Mouse (Mus musculus): ENCODE data around the gene Gstm3.
A peak's percentile ranks its signal among the peaks of the same experiment; 100 is the strongest.
"Not testable (repeated sequence)": the region's sequence is repeated elsewhere in the genome, so short reads cannot be mapped to it uniquely, and the experiment has no call there.

The Gstm3 gene

DNA sequence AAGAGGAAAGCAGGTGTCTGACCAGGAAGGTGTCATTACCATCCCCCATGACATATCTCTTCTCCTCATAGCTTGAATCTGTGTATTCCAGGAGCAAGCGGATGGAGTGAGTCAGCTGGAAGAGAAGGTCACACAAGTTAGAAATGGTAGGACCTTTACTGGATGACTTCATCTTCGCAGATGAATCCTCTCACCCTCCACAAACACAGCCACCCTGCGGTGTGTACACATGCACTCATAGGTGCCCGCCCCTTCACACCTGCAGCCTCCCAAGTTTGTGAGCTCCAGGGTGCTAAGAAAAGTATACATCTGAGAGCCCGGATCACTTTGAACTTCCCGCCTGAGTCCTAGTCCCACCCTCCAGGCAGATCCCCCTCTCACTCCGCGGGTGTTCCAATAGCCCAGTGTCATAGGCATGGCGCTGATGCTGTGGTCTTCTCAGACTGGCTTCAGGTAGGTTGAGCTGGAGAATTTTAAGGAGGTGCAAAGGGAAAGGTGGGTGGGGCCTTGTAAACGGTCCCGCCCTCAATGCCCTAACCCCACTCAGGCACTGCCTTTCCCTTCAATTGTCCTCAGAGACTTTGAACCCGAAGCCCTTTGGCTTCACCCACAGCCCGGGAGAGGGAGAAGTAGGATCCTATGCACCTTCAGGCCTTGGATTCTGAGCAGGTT lies at the start of gene Gstm3:
TSS of gene Gstm3 (minus strand) at position 560 of the 672 bp plus-strand sequence.
- DNase-seq (ENCODE audit: low read depth, low spot score) = no peak

DNA sequence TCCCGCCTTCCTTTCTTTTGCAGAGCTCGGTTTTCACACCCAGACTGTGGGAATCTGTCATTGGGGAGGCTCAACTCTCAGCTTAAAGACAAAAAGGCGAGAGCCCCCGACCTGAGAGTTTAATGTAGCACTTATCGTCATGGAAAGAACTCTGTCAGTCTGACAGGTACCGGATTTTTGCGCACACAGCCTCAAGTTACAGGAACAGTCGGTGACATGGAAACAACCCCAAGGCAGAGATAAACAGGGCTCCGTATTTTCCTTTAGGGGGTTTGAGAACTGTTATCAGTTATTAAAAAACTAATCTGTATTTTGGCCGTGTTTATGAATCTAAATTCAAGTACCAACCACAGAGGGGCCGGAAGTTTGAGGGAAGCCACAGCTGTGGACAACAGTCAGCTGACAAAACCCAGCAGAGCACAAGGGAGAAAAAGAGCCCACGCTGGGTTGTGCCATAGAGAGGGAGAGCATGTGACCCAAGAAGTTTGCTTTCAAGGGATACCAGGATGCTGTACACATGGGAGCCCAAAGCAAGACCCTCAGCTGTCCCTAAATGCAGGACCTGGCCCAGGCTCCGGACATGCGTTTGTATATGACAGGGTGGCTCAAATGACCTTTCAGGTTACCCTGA lies 49.2 kb upstream of the Gstm3 start:
- peak; percentile 61 for DNase-seq (ENCODE audit: low read depth, low spot score)

GRCm38 (mm10) chr3:108017473-108018189 lies 48.5 kb upstream of the Gstm3 start, which contains the start of gene Gstm1:
Gene Gstm1 (minus strand): TSS chr3:108017973.
- peak; percentile 64 for DNase-seq (ENCODE audit: low read depth, low spot score)

DNA sequence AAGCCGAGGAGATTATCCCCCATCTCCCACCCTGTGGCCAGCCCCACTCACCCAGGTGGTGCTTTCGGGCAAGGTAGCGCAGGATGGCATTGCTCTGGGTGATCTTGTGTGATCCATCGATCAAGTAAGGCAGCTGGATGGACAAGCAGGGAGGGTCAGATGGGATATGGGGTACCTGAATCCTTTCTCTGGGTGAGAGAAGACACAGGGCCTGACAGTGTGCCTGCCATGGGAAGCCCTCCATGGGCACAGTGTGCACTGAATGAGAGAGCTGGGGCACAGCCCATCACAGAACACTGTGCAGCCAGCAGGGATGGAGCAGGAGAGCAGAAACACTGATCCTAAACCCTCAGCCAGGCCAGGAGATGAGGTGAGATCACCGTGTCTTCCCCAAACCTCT lies 47.4 kb upstream of the Gstm3 start:
- not testable (repeated sequence) for DNase-seq (ENCODE audit: low read depth, low spot score)

DNA sequence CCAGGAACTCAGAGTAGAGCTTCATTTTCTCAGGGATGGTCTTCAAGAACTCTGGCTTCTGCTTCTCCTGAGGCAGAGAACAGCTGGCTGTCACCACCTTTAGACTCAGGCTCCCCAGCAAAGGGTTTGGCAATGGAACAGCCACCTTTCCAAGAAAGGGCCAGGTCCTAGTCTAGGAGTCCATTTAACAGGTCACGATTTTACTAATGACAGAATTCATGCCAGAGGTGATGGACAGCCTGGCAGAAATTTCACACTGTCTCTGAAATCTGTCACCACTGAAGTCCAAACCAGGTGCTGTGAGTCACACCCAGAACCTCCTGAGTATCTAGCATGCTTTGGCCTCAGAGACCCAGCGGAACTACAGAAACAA lies 45.9 kb upstream of the Gstm3 start:
- no peak for DNase-seq (ENCODE audit: low read depth, low spot score)

- no peak for DNase-seq (ENCODE audit: low read depth, low spot score)
Observed at GRCm38 (mm10) chr3:108014098-108014973, 45.3 kb upstream of the Gstm3 start.

GRCm38 (mm10) chr3:108013331-108013871 lies 44.3 kb upstream of the Gstm3 start:
- no peak for DNase-seq (ENCODE audit: low read depth, low spot score)

DNA sequence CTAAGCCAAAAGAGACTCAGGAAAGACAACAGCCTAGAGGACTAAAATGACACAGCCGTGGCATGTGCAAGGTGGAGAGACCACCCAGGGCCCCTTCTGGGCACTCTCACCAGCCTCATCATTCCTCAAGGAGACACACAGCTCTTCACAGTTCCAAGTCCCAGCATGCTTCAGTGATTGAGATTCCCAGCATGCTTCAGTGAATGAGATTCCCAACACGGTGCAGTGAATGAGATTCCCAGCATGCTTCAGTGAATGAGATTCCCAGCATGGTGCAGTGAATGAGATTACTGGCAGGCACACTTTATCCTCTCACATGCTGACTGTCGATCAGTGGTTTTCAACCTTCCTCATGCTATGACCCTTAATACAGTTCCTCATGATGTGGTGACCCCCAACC lies 42.5 kb upstream of the Gstm3 start:
- DNase-seq (ENCODE audit: low read depth, low spot score) = no peak

DNA sequence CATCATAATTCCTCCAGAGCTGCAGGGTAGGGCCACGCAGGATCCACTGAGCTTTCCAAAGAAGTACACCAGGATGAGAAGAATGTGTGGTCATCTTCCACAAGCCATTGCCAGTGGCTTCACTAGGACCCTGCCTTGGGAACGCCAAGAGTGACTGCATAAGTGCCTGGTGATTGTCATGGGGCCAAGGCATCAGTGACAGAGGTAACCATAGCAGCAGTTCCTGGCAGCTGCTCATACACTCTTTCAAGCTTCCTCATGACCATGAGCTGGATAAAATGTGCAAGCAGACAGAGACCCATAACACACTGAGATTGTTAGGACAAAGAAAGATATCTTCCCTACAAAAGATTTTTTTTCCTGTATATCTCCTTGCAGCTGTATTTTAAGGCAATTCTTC lies 41.2 kb upstream of the Gstm3 start:
- no peak for DNase-seq (ENCODE audit: low read depth, low spot score)

- DNase-seq (ENCODE audit: low read depth, low spot score) = no peak
Observed at GRCm38 (mm10) chr3:108002021-108002420, 32.9 kb upstream of the Gstm3 start.

- DNase-seq (ENCODE audit: low read depth, low spot score) = no peak
Observed at GRCm38 (mm10) chr3:107999491-107999890, 30.4 kb upstream of the Gstm3 start.

DNA sequence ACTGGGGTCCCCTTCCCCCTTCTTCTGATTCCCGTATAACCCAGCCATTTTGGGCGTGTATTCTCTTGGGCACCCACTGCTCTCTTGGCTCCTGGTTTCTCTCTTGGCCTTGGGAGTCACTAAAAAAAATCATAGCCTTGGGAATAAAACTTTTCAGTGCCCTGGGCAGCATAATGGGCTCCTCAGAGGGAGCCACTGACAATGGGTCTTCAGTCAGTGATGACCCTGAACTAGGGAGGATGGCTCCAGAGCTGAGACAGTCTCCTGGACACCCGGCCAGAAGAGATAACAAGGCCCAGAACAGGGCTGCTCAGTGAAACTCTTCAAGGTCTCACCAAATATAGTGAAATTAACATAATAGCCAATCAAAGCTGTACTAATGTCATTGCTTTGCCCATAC lies 29.5 kb upstream of the Gstm3 start:
- no peak for DNase-seq (ENCODE audit: low read depth, low spot score)

DNA sequence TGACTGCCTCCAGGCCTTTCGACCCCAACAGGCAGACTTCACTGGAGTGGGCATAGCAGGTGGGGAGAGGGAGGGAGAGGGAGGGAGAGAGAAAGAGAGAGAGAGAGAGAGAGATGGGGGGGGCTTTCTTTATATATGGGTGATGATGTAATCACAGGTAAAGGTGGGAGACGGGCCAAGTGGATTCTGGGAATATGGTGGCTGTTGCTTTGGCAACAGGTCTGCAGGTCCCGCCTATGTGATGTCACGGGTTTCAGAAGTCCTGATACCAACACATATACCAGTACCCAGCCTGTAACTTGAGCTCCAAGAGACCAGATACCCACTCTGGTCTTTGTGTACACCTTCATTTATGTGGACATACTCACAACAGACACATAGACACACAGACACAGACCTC lies 27.5 kb upstream of the Gstm3 start:
- DNase-seq (ENCODE audit: low read depth, low spot score) = no peak

- not testable (repeated sequence) for DNase-seq (ENCODE audit: low read depth, low spot score)
Observed at GRCm38 (mm10) chr3:107995974-107996373, 26.9 kb upstream of the Gstm3 start.

DNA sequence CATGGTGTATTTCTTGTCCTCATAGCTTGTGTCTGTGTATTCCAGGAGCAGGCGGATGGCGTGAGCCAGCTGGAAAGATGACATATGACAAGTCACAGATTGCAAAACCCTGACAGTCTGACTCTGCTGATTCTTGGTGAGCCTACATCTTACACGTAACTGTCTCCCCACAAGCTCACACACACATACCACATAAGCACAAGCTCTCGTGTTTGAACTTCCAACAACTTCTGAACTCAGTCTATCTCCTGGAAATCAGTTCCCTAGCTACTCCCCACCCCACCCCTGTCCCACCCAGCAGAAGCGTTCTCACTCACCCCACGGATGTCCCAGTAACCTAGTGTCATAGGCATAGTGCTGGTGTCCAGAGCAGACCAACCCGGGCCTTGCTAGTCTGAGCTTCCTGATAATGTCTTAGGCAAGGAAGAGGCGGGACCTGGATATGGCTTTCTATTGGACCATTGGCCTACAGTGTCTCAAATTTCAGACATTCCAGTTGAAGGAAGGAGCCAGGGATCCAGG lies 17.0 kb upstream of the Gstm3 start, which contains the start of gene Gstm2:
TSS of gene Gstm2 (minus strand) at position 413 of the 522 bp plus-strand sequence.
- no peak for DNase-seq (ENCODE audit: low read depth, low spot score)

GRCm38 (mm10) chr3:107985141-107985540 lies 16.1 kb upstream of the Gstm3 start:
- not testable (repeated sequence) for DNase-seq (ENCODE audit: low read depth, low spot score)

DNA sequence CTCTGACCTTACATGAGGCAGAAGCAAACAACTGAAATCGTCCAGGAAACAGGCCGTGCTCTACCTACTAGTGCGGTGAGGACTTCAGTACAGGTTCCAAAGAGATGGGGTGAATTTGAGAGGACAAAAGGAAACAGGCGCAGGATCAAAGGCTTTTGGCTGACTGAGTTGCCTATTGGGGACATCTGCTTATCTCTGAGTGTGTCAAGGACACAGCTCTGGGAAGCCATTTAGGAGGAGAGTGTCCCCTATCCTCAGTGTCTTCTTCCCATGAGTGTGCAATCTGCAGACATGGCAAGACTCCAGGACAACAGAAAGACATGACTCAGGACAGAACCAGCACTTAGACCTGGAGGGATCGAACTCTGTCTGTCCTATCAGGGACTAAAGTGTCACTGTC lies 15.4 kb upstream of the Gstm3 start:
- DNase-seq (ENCODE audit: low read depth, low spot score) = no peak

DNA sequence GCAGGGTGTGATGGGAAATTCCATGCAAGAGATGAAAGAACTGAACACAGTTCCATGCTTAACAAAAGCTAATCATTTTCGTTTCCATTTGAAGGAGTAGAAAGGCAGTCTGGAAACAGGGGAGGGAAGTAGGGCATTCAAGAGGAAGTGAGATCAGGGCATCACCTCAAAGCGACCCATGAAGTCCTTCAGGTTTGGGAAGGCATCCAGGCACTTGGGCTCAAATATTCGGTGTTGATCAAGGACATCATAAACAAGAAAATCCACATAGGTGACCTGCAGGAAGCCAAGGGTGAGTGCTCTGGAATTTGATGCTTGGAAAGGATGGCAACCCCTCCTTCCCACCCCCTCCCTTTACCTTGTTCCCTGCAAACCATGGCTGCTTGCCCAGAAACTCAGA lies 14.7 kb upstream of the Gstm3 start:
- no peak for DNase-seq (ENCODE audit: low read depth, low spot score)

- DNase-seq (ENCODE audit: low read depth, low spot score) = no peak
Observed at GRCm38 (mm10) chr3:107982726-107983125, 13.6 kb upstream of the Gstm3 start.

DNA sequence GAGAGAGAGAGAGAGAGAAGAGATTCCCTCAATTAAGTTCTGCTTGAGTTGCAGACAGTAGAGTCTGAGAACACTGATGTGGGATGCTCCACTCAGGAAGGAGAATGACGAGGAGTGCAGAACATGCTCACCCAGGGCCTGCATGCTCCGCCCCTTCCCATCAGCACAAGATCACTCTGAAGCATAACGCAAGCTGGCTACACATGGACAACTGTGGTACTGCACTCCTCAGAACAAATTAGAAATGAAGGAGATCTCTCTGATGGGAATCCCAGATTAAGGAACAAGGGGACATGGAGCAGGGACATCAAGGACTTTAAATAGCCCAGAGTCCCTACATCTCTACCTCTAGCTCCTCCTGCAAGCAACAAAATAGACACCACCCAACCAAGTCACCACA lies 12.2 kb upstream of the Gstm3 start:
- DNase-seq (ENCODE audit: low read depth, low spot score) = no peak

- DNase-seq (ENCODE audit: low read depth, low spot score) = no peak
Observed at GRCm38 (mm10) chr3:107977691-107978090, 8.6 kb upstream of the Gstm3 start.
